Mouse (Mus musculus) heart, adult 2 months (tissue): ENCODE results near the gene Epb41l4b. TPM values are rescaled to one million over a fixed set of nuclear protein-coding genes. Genes with fewer than 3 reads are reported as not detected.

Source experiments
- DNase-seq, 2 experiments: peaks; one replicate each; pipeline ENCODE4 v3.0.0; 2021
- H3K27ac ChIP-seq: fragments of 200-600 bp; 2 replicates; pipeline ENCODE4 v1.8.1; 2022
- H3K27me3 ChIP-seq: fragments of 200-500 bp; 2 replicates; pipeline ENCODE4 v1.6.1; 2012; ENCODE audit warnings: mild to moderate bottlenecking, low read length, inconsistent platforms, mixed read lengths; ENCODE audit not compliant: control insufficient read depth, insufficient read depth
- H3K36me3 ChIP-seq: fragments of 200-500 bp; 2 replicates; pipeline ENCODE4 v1.6.1; 2012; ENCODE audit warnings: low read length, inconsistent platforms; ENCODE audit not compliant: control insufficient read depth, insufficient read depth
- H3K4me1 ChIP-seq: fragments of 200-500 bp; 2 replicates; pipeline ENCODE4 v1.6.1; 2011; ENCODE audit warnings: low read length; ENCODE audit not compliant: control insufficient read depth, insufficient read depth
- H3K4me3 ChIP-seq: fragments of 200-600 bp; 2 replicates; pipeline ENCODE4 v1.8.1; 2022
- H3K79me2 ChIP-seq: fragments of 200-500 bp; replicated peaks from 2 replicates; pipeline ENCODE4 v1.6.1; 2012; ENCODE audit warnings: mild to moderate bottlenecking, inconsistent platforms, low read length, moderate library complexity, mixed read lengths; ENCODE audit not compliant: control insufficient read depth, insufficient read depth
- H3K9ac ChIP-seq: fragments of 200-500 bp; 2 replicates; pipeline ENCODE4 v1.6.1; 2012; ENCODE audit warnings: low read depth, mild to moderate bottlenecking, control low read depth, inconsistent platforms, low read length, mixed read lengths
- CTCF ChIP-seq: fragments of 200-600 bp; IDR thresholded peaks from 2 replicates; pipeline ENCODE4 v1.8.1; 2022; ENCODE audit warnings: antibody characterized with exemption, mild to moderate bottlenecking, moderate library complexity
- EP300 ChIP-seq: fragments of 200-500 bp; IDR thresholded peaks from 2 replicates; pipeline ENCODE4 v1.6.1; 2011; ENCODE audit warnings: low read depth, low read length, control low read depth; ENCODE audit not compliant: insufficient read depth
- POLR2A ChIP-seq: fragments of 200-500 bp; IDR thresholded peaks from 2 replicates; pipeline ENCODE4 v1.6.1; 2011; ENCODE audit warnings: mild to moderate bottlenecking, low read depth, low read length, control low read depth; ENCODE audit not compliant: insufficient read depth
- WGBS: fragments of 180-500 bp; shearing (Covaris S2); methylation state at CpG from one replicate; pipeline ENCODE4 v1.1.7; 2018; 5-methylcytosine and 5-hydroxymethylcytosine counted together
- intact Hi-C: fragments of 180-260 bp; cut with DNase I; formaldehyde crosslinking; loops from one replicate; pipeline ENCODE4 v1.15.1; 2025
- long read RNA-seq: library from polyadenylated mRNA; stranded (forward); transcript quantifications from one replicate; pipeline ENCODE4 v2.0.0, GENCODE M21; 2021
- polyA plus RNA-seq: library from polyadenylated mRNA; depleted of rRNA; stranded (reverse); fragments of >200 nt; gene quantifications from 2 replicates; pipeline ENCODE4 v1.2.3, GENCODE M21; 2012; rRNA removed
- total RNA-seq, 2 experiments: library from RNA; stranded (reverse); gene quantifications; 2 replicates each; pipeline ENCODE4 v1.2.3; 2021

The Epb41l4b gene
- 1 to 10 TPM; 2.6 to 3.0 TPM for total RNA-seq
- polyA plus RNA-seq, result 1.9 and 2.3 TPM in 2 replicates
- long read RNA-seq, partial matches to known transcripts, result 1 of 4 reads
- long read RNA-seq, other reads (novel, unspliced or antisense), result 1 of 4 reads

GRCm38 (mm10) chr4:57143026-57143937, at the start of gene Epb41l4b:
Gene Epb41l4b, minus strand, starts transcription at chr4:57143437.
- intact Hi-C loops, result loop anchor here (1.0 kb wide), 1 partner anchor 78 kb away; no protein-coding TSS in a partner anchor
- Histone ChIP-seq H3K9ac (peak within 1 kb of the TSS; percentile 64), H3K4me3 (peak within 1 kb of the TSS; percentile 33), H3K27me3 (peaks cover 2% of the 10 kb centered on the region; the same call in 1 of the 2 replicates), H3K36me3 (no peaks in the 10 kb centered on the region), H3K79me2 (no peaks in the 10 kb centered on the region), H3K4me1 (no peaks in the 10 kb centered on the region), H3K27ac (no peak within 1 kb of the TSS)
- 11% methylated on average over 135 of the region's 142 CpGs for WGBS
- peak; percentile 81 to 85 for DNase-seq
- TF ChIP-seq EP300 (no peak), POLR2A (no peak), CTCF (peak; percentile 83)

GRCm38 (mm10) chr4:57191543-57192283, 48.5 kb upstream of the Epb41l4b start:
- WGBS, result 37% methylated on average over 9 of the region's 9 CpGs
- DNase-seq, result peak in 1 of 2 experiments; percentile 11
- Histone ChIP-seq H3K9ac (no peak overlapping the region), H3K27ac (no peak overlapping the region), H3K36me3 (no peaks in the 10 kb centered on the region; the same call in 1 of the 2 replicates), H3K4me1 (no peaks in the 10 kb centered on the region), H3K4me3 (no peak overlapping the region), H3K79me2 (no peaks in the 10 kb centered on the region), H3K27me3 (no peaks in the 10 kb centered on the region)
- intact Hi-C loops, result no loop called here
- TF ChIP-seq POLR2A (no peak), CTCF (no peak), EP300 (no peak)

GRCm38 (mm10) chr4:57189881-57190280, 46.6 kb upstream of the Epb41l4b start:
- H3K4me3 ChIP-seq, result no peak overlapping the region
- intact Hi-C loops, result no loop called here
- no peak overlapping the region for H3K9ac ChIP-seq
- WGBS, result 95% methylated on average over 2 of the region's 2 CpGs
- H3K27ac ChIP-seq, result no peak overlapping the region
- DNase-seq, result no peak
- no peak for TF ChIP-seq EP300
- H3K4me1 ChIP-seq, result no peaks in the 10 kb centered on the region
- no peaks in the 10 kb centered on the region for H3K27me3 ChIP-seq
- no peaks in the 10 kb centered on the region for H3K79me2 ChIP-seq
- no peaks in the 10 kb centered on the region; the same call in 1 of the 2 replicates for H3K36me3 ChIP-seq

GRCm38 (mm10) chr4:57186035-57186434, 42.8 kb upstream of the Epb41l4b start:
- DNase-seq, result no peak
- no peak for TF ChIP-seq EP300
- no peak overlapping the region for H3K4me3 ChIP-seq
- H3K27ac ChIP-seq, result no peak overlapping the region
- no peaks in the 10 kb centered on the region for H3K36me3 ChIP-seq
- intact Hi-C loops, result no loop called here
- H3K27me3 ChIP-seq, result no peaks in the 10 kb centered on the region
- H3K79me2 ChIP-seq, result no peaks in the 10 kb centered on the region
- no peaks in the 10 kb centered on the region for H3K4me1 ChIP-seq
- H3K9ac ChIP-seq, result no peak overlapping the region
- WGBS, result 27% methylated on average over 6 of the region's 6 CpGs

- Histone ChIP-seq H3K4me1 (no peaks in the 10 kb centered on the region), H3K4me3 (no peak overlapping the region), H3K27ac (no peak overlapping the region), H3K79me2 (no peaks in the 10 kb centered on the region), H3K36me3 (no peaks in the 10 kb centered on the region), H3K9ac (no peak overlapping the region), H3K27me3 (no peaks in the 10 kb centered on the region)
- DNase-seq, result no peak
- WGBS, result 79% methylated on average over 8 of the region's 8 CpGs
- intact Hi-C loops, result no loop called here
- no peak for TF ChIP-seq POLR2A
- no peak for TF ChIP-seq EP300
- no peak for TF ChIP-seq CTCF
Measured at GRCm38 (mm10) chr4:57185462-57185861, 42.2 kb upstream of the Epb41l4b start.
